Mouse (Mus musculus) olfactory bulb, adult 2 months (tissue): ENCODE measurements around the gene Mcidas.

Source experiments
- CTCF ChIP-seq: fragments of 200-500 bp; IDR thresholded peaks from 2 replicates; pipeline ENCODE4 v1.5.1; 2012; ENCODE audit warnings: low read depth, mild to moderate bottlenecking, low read length, moderate library complexity; ENCODE audit not compliant: insufficient read depth
- POLR2A ChIP-seq: fragments of 200-500 bp; IDR thresholded peaks from 2 replicates; pipeline ENCODE4 v1.6.1; 2012; ENCODE audit warnings: mild to moderate bottlenecking, low read depth, low read length, moderate library complexity; ENCODE audit not compliant: insufficient read depth

DNA sequence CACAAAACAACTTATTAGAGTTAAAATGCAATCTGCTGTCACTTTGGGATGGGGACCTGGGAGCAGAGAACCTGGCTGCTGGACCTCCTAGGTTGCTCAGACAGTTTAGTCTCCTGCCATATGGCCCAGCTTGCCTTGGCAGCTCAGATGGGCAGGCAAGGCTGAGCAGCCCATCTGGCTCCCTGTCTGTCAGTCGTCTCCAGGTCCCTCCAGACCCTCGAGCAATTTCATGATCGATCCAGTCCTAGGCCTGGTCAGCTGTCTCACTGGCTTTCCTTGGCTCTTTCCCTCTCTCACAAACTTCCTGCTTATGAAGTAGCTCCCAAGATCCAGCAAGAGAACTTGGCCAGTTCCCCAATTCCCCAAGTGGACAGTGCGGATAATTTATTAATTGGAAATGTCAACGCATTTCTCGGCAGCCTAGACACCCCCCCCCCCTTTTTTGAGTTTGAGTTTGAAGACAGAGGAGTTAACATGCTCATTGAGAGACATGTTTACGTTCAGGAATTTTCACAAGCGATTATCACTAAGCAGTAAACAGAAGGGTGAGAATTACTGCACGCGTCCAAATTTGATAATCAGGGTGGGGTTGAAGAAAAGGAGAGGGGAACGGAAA, 40.7 kb downstream of the Mcidas start:
- no peak for TF ChIP-seq POLR2A
- no peak for TF ChIP-seq CTCF
